Mouse (Mus musculus) lung, adult 2 months (tissue): ENCODE results near the gene Dcaf12.

Source experiments
- CTCF ChIP-seq: fragments of 200-500 bp; IDR thresholded peaks from 2 replicates; pipeline ENCODE4 v1.5.1; 2011; ENCODE audit warnings: mild to moderate bottlenecking, low read length, control low read depth; ENCODE audit not compliant: insufficient read depth
- POLR2A ChIP-seq: fragments of 200-500 bp; IDR thresholded peaks from 2 replicates; pipeline ENCODE4 v1.6.1; 2011; ENCODE audit warnings: low read depth, mild to moderate bottlenecking, control low read depth, low read length, borderline replicate concordance; ENCODE audit errors: extremely low read depth

DNA sequence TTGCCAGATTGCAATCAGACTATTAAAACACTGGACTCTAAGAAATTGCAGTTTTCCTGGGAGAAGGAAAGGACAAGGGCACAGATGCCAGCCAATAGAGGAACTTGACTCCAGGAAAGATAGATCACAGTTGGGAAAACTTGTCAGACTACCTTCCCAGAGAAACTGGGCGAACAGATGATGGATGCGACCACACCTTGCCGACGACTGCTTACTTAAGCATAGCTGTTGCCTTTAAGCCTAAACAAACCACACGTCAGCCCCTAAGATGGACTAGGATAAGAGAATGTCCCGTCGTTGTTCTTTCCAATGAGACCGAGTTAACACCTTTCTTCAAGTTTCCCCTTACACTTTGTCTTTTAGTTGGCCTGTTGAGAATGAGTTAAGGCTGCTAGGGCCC is 484 bp upstream of the Dcaf12 start:
- TF ChIP-seq CTCF: no peak
- TF ChIP-seq POLR2A: no peak
